Mouse (Mus musculus) stomach, postnatal 0 days (tissue): Measurements from ENCODE around the gene Ccnb1ip1.

Experiments
- CTCF ChIP-seq: IDR thresholded peaks from 2 replicates; pipeline ENCODE4 v1.5.1; 2016; ENCODE audit warnings: antibody characterized with exemption, low read depth, mild to moderate bottlenecking, moderate library complexity
- EP300 ChIP-seq: optimal IDR thresholded peaks from 2 replicates; pipeline ENCODE3; 2016; ENCODE audit warnings: antibody characterized with exemption

GRCm38 (mm10) chr14:50802441-50802840 is 5.1 kb downstream of the Ccnb1ip1 start:
- TF ChIP-seq CTCF, result no peak
- no peak for TF ChIP-seq EP300
